Mouse (Mus musculus) left cerebral cortex, postnatal 4 days (tissue): ENCODE measurements around the gene Dact3. TPM values are rescaled to one million over a fixed set of nuclear protein-coding genes. Genes with fewer than 3 reads are reported as not detected.

ENCODE experiments used
- DNase-seq: peaks from one replicate; pipeline ENCODE4 v3.0.0-alpha.2; 2022
- intact Hi-C: fragments of 180-260 bp; cut with DNase I; formaldehyde crosslinking; loops from one replicate; pipeline ENCODE4 v1.15.1; 2025
- total RNA-seq, 2 experiments: library from RNA; stranded (reverse); gene quantifications; 2 replicates each; pipeline ENCODE4 v1.2.3; 2021

The Dact3 gene
- total RNA-seq, 2 experiments from 2014 or later: 57.6 to 61.8 TPM

GRCm38 (mm10) chr7:16853302-16853831, 21.8 kb upstream of the Dact3 start:
- DNase-seq: peak; percentile 45
- intact Hi-C loops: no loop called here

- DNase-seq: peak; percentile 46
- intact Hi-C loops: no loop called here
These were observed 16.8 kb upstream of the Dact3 start for GRCm38 (mm10) chr7:16858336-16858735.

GRCm38 (mm10) chr7:16859902-16860651, 15.0 kb upstream of the Dact3 start:
- intact Hi-C loops: no loop called here
- DNase-seq: peak; percentile 57

GRCm38 (mm10) chr7:16867488-16867887, 7.6 kb upstream of the Dact3 start:
- intact Hi-C loops: no loop called here
- no peak for DNase-seq

GRCm38 (mm10) chr7:16869497-16869896, 5.6 kb upstream of the Dact3 start:
- peak; percentile 81 for DNase-seq
- intact Hi-C loops: no loop called here

GRCm38 (mm10) chr7:16871600-16871999, 3.5 kb upstream of the Dact3 start:
- intact Hi-C loops: no loop called here
- no peak for DNase-seq

GRCm38 (mm10) chr7:16872478-16872877, 2.6 kb upstream of the Dact3 start:
- intact Hi-C loops: no loop called here
- DNase-seq: no peak

GRCm38 (mm10) chr7:16873392-16873791, 1.7 kb upstream of the Dact3 start:
- intact Hi-C loops: no loop called here
- no peak for DNase-seq

- intact Hi-C loops: no loop called here
- DNase-seq: peak; percentile 75
These were observed 927 bp upstream of the Dact3 start for GRCm38 (mm10) chr7:16874190-16874589.

- DNase-seq: peak; percentile 100
- intact Hi-C loops: no loop called here
These were observed 284 bp upstream of the Dact3 start for GRCm38 (mm10) chr7:16874756-16875309.

GRCm38 (mm10) chr7:16875326-16875725, 209 bp downstream of the Dact3 start:
- DNase-seq: no peak
- intact Hi-C loops: no loop called here

GRCm38 (mm10) chr7:16876006-16876405, 889 bp downstream of the Dact3 start:
- intact Hi-C loops: no loop called here
- peak; percentile 33 for DNase-seq

GRCm38 (mm10) chr7:16876608-16877007, 1.5 kb downstream of the Dact3 start:
- peak; percentile 32 for DNase-seq
- intact Hi-C loops: no loop called here

GRCm38 (mm10) chr7:16877717-16878116, 2.6 kb downstream of the Dact3 start:
- DNase-seq: no peak
- intact Hi-C loops: no loop called here

- peak; percentile 34 for DNase-seq
These were observed 4.9 kb downstream of the Dact3 start for GRCm38 (mm10) chr7:16879796-16880547.

GRCm38 (mm10) chr7:16880615-16881014, 5.5 kb downstream of the Dact3 start:
- intact Hi-C loops: no loop called here
- DNase-seq: no peak

More at GRCm38 (mm10) chr7:16879796-16880547, 4.9 kb downstream of the Dact3 start:
- intact Hi-C loops: no loop called here

GRCm38 (mm10) chr7:16883162-16883561, 8.0 kb downstream of the Dact3 start:
- no peak for DNase-seq
- intact Hi-C loops: no loop called here

- intact Hi-C loops: no loop called here
- no peak for DNase-seq
These were observed 9.2 kb downstream of the Dact3 start for GRCm38 (mm10) chr7:16884334-16884733.

GRCm38 (mm10) chr7:16885271-16885776, 10.2 kb downstream of the Dact3 start:
- DNase-seq: peak; percentile 22
- intact Hi-C loops: no loop called here

- peak; percentile 45 for DNase-seq
- intact Hi-C loops: no loop called here
These were observed 10.8 kb downstream of the Dact3 start for GRCm38 (mm10) chr7:16885905-16886304.

GRCm38 (mm10) chr7:16890536-16890935, 15.4 kb downstream of the Dact3 start:
- DNase-seq: no peak
- intact Hi-C loops: loop anchor here (10.0 kb wide), 1 partner anchor 146 kb away; no protein-coding TSS in a partner anchor
